Comparison of ENCODE assay signal across 8 mouse cellular contexts in genomic region chr5:123507936-123508723, GRCm38 (mm10). TPM values are rescaled to one million over a fixed set of nuclear protein-coding genes. Genes with fewer than 3 reads are reported as not detected.
DNase-seq lines count a peak whose midpoint lies in the region; ATAC-seq and TF ChIP-seq lines count a peak whose summit lies in the region.

No protein-coding gene starts in this region.

- no peaks in the 10 kb centered on the region for H3K9me3 ChIP-seq in heart, embryonic 11.5 days (replicated peaks; ENCODE audit: control insufficient read depth, low read length)
- no peaks in the 10 kb centered on the region for H3K9me3 ChIP-seq in kidney, embryonic 15.5 days (replicated peaks)
- H3K9me3 ChIP-seq in liver, embryonic 12.5 days (replicated peaks) = no peaks in the 10 kb centered on the region
- H3K9me3 ChIP-seq in neural tube, embryonic 11.5 days (ENCODE audit: control insufficient read depth, low read length) = no peaks in the 10 kb centered on the region
- H3K9me3 ChIP-seq in stomach, embryonic 16.5 days (replicated peaks; ENCODE audit: control insufficient read depth, low read length) = no peaks in the 10 kb centered on the region

- DNase-seq in CD4-positive, CD25-positive, alpha-beta regulatory T cell, adult 2 months (ENCODE audit: low read depth, low spot score) = peak; percentile 90
- peak; percentile 87 for DNase-seq in brain, adult 2 months (ENCODE audit: low read depth, low spot score)
- DNase-seq in neural tube, embryonic 11.5 days (ENCODE audit: low spot score) = peak; percentile 96

- TF ChIP-seq CTCF in embryonic fibroblast, embryonic 13.5 days (IDR thresholded peaks at IDR 0.05; ENCODE audit: borderline replicate concordance, insufficient read depth, low read length) = no peak

- no peaks in the 10 kb centered on the region for H3K4me1 ChIP-seq in embryonic fibroblast, embryonic 13.5 days (ENCODE audit: control insufficient read depth, insufficient read depth, low read length)
- peaks cover 7% of the 10 kb centered on the region; the same call in 1 of the 2 replicates for H3K4me1 ChIP-seq in heart, embryonic 11.5 days (ENCODE audit: control insufficient read depth, insufficient read depth, low read length)
- peaks cover 14% of the 10 kb centered on the region for H3K4me1 ChIP-seq in kidney, embryonic 15.5 days
- peaks cover 32% of the 10 kb centered on the region for H3K4me1 ChIP-seq in liver, embryonic 12.5 days
- H3K4me1 ChIP-seq in neural tube, embryonic 11.5 days (ENCODE audit: control insufficient read depth, insufficient read depth, low read length) = no peaks in the 10 kb centered on the region
- H3K4me1 ChIP-seq in stomach, embryonic 16.5 days (ENCODE audit: control insufficient read depth, insufficient read depth, low read length) = peaks cover 10% of the 10 kb centered on the region

- 1% methylated on average over 58 of the region's 59 CpGs for WGBS in heart, embryonic 11.5 days (ENCODE audit: insufficient replicate concordance)
- 1% methylated on average over 59 of the region's 59 CpGs for WGBS in kidney, embryonic 15.5 days
- 2% methylated on average over 57 of the region's 59 CpGs for WGBS in liver, embryonic 12.5 days (ENCODE audit: insufficient replicate concordance)
- under 1% methylated on average over 56 of the region's 59 CpGs for WGBS in neural tube, embryonic 11.5 days
- 1% methylated on average over 59 of the region's 59 CpGs for WGBS in stomach, embryonic 16.5 days

- H3K9ac ChIP-seq in heart, embryonic 11.5 days (ENCODE audit: low read depth, low read length) = peak overlapping the region; percentile 7; the same call in 1 of the 2 replicates
- H3K9ac ChIP-seq in kidney, embryonic 15.5 days = peak overlapping the region; percentile 41
- peak overlapping the region; percentile 62 for H3K9ac ChIP-seq in liver, embryonic 12.5 days
- H3K9ac ChIP-seq in neural tube, embryonic 11.5 days (ENCODE audit: low read length) = peak overlapping the region; percentile 55
- peak overlapping the region; percentile 67 for H3K9ac ChIP-seq in stomach, embryonic 16.5 days (ENCODE audit: low read length)

- peak; percentile 84; the same call in 1 of the 2 replicates for ATAC-seq in heart, embryonic 11.5 days (replicated peaks; ENCODE audit: insufficient number of reproducible peaks, low FRiP score, low TSS enrichment)
- peak; percentile 92 for ATAC-seq in kidney, embryonic 15.5 days (replicated peaks; ENCODE audit: low FRiP score)
- ATAC-seq in liver, embryonic 12.5 days = peak; percentile 78
- ATAC-seq in neural tube, embryonic 11.5 days (ENCODE audit: insufficient read depth, low FRiP score, low TSS enrichment) = peak; percentile 88
- ATAC-seq in stomach, embryonic 16.5 days (ENCODE audit: insufficient read depth, low FRiP score) = peak; percentile 91

- H3K4me3 ChIP-seq in embryonic fibroblast, embryonic 13.5 days (ENCODE audit: insufficient read depth, low read length) = peak overlapping the region; percentile 64
- H3K4me3 ChIP-seq in heart, embryonic 11.5 days (ENCODE audit: low read depth, low read length) = peak overlapping the region; percentile 58
- peak overlapping the region; percentile 67 for H3K4me3 ChIP-seq in kidney, embryonic 15.5 days (replicated peaks)
- peak overlapping the region; percentile 64 for H3K4me3 ChIP-seq in liver, embryonic 12.5 days
- H3K4me3 ChIP-seq in neural tube, embryonic 11.5 days (ENCODE audit: low read depth, low read length) = peak overlapping the region; percentile 56
- H3K4me3 ChIP-seq in stomach, embryonic 16.5 days (replicated peaks; ENCODE audit: low read length) = peak overlapping the region; percentile 64

- peaks cover 39% of the 10 kb centered on the region for H3K27me3 ChIP-seq in heart, embryonic 11.5 days (ENCODE audit: control insufficient read depth, insufficient read depth, low read length)
- H3K27me3 ChIP-seq in kidney, embryonic 15.5 days = peaks cover 52% of the 10 kb centered on the region
- peaks cover 73% of the 10 kb centered on the region for H3K27me3 ChIP-seq in liver, embryonic 12.5 days (replicated peaks)
- 0 out of 2 replicates have a peak, but pooled peaks cover 2% of the 10 kb centered on the region for H3K27me3 ChIP-seq in neural tube, embryonic 11.5 days (ENCODE audit: control insufficient read depth, insufficient read depth, low read length)
- H3K27me3 ChIP-seq in stomach, embryonic 16.5 days (ENCODE audit: control insufficient read depth, insufficient read depth, low read length) = peaks cover 26% of the 10 kb centered on the region

- TF ChIP-seq POLR2A in embryonic fibroblast, embryonic 13.5 days (IDR thresholded peaks at IDR 0.05; ENCODE audit: low read depth, low read length) = peak; percentile 43; the same call in 1 of the 2 replicates

- H3K36me3 ChIP-seq in heart, embryonic 11.5 days (ENCODE audit: control insufficient read depth, insufficient read depth, low read length) = peaks cover 7% of the 10 kb centered on the region; the same call in 1 of the 2 replicates
- peaks cover 10% of the 10 kb centered on the region; the same call in 1 of the 2 replicates for H3K36me3 ChIP-seq in kidney, embryonic 15.5 days
- H3K36me3 ChIP-seq in liver, embryonic 12.5 days = peaks cover 14% of the 10 kb centered on the region
- peaks cover 7% of the 10 kb centered on the region; the same call in 1 of the 2 replicates for H3K36me3 ChIP-seq in neural tube, embryonic 11.5 days (ENCODE audit: control insufficient read depth, insufficient read depth, low read length)
- H3K36me3 ChIP-seq in stomach, embryonic 16.5 days (ENCODE audit: control insufficient read depth, insufficient read depth, low read length) = no peaks in the 10 kb centered on the region

- H3K27ac ChIP-seq in embryonic fibroblast, embryonic 13.5 days (ENCODE audit: insufficient read depth, low read length) = no peak overlapping the region
- no peak overlapping the region for H3K27ac ChIP-seq in heart, embryonic 11.5 days (ENCODE audit: low read depth, low read length)
- no peak overlapping the region for H3K27ac ChIP-seq in kidney, embryonic 15.5 days
- H3K27ac ChIP-seq in liver, embryonic 12.5 days = no peak overlapping the region
- H3K27ac ChIP-seq in neural tube, embryonic 11.5 days (ENCODE audit: low read depth, low read length) = no peak overlapping the region
- no peak overlapping the region for H3K27ac ChIP-seq in stomach, embryonic 16.5 days (ENCODE audit: low read length)

- H3K4me2 ChIP-seq in heart, embryonic 11.5 days = peak overlapping the region; percentile 87
- H3K4me2 ChIP-seq in kidney, embryonic 15.5 days = peak overlapping the region; percentile 92
- H3K4me2 ChIP-seq in liver, embryonic 12.5 days = peak overlapping the region; percentile 92
- peak overlapping the region; percentile 77 for H3K4me2 ChIP-seq in neural tube, embryonic 11.5 days (ENCODE audit: low read depth)
- peak overlapping the region; percentile 91 for H3K4me2 ChIP-seq in stomach, embryonic 16.5 days (ENCODE audit: low read depth, low read length)

RNA-seq across cellular contexts. Expression of gene B3gnt4, which starts 2.1 kb away (rescaled TPM):
- not detected in 2 replicates for polyA plus RNA-seq in embryonic fibroblast, embryonic 13.5 days (2011; ENCODE audit: insufficient read length, low read depth, missing spikeins)
- 0.20 TPM in 1 of 2 replicates, not detected in the other for polyA plus RNA-seq in heart, embryonic 11.5 days (2014; fragmentation: Nextera tagmentation; extraction: Ambion mirVana)
- 0.22 TPM in 1 of 2 replicates, not detected in the other for polyA plus RNA-seq in kidney, embryonic 15.5 days (2015; fragmentation: Nextera tagmentation; extraction: Ambion mirVana)
- polyA plus RNA-seq in liver, embryonic 12.5 days (2016; fragmentation: Nextera tagmentation; extraction: Ambion mirVana) = 0.20 TPM in 1 of 2 replicates, not detected in the other
- polyA plus RNA-seq in neural tube, embryonic 11.5 days (2014; fragmentation: Nextera tagmentation; extraction: Ambion mirVana) = 1.4 and 1.5 TPM in 2 replicates
- 0.19 and 0.90 TPM in 2 replicates for polyA plus RNA-seq in stomach, embryonic 16.5 days (2015; fragmentation: Nextera tagmentation; extraction: Ambion mirVana)

RNA-seq across cellular contexts. Expression of gene Diablo, which starts 15.8 kb away (rescaled TPM):
- 43.1 and 51.4 TPM in 2 replicates for polyA plus RNA-seq in embryonic fibroblast, embryonic 13.5 days (2011; ENCODE audit: insufficient read length, low read depth, missing spikeins)
- polyA plus RNA-seq in heart, embryonic 11.5 days (2014; fragmentation: Nextera tagmentation; extraction: Ambion mirVana) = 95.1 and 109 TPM in 2 replicates
- 114 and 121 TPM in 2 replicates for polyA plus RNA-seq in kidney, embryonic 15.5 days (2015; fragmentation: Nextera tagmentation; extraction: Ambion mirVana)
- polyA plus RNA-seq in liver, embryonic 12.5 days (2016; fragmentation: Nextera tagmentation; extraction: Ambion mirVana) = 71.6 and 75.7 TPM in 2 replicates
- polyA plus RNA-seq in neural tube, embryonic 11.5 days (2014; fragmentation: Nextera tagmentation; extraction: Ambion mirVana) = 142 and 143 TPM in 2 replicates
- polyA plus RNA-seq in stomach, embryonic 16.5 days (2015; fragmentation: Nextera tagmentation; extraction: Ambion mirVana) = 94.8 and 100 TPM in 2 replicates

RNA-seq across cellular contexts. Expression of gene Gm49027, which starts 17.2 kb away (rescaled TPM):
- not detected in 2 replicates for polyA plus RNA-seq in embryonic fibroblast, embryonic 13.5 days (2011; ENCODE audit: insufficient read length, low read depth, missing spikeins)
- 0.24 and 0.25 TPM in 2 replicates for polyA plus RNA-seq in heart, embryonic 11.5 days (2014; fragmentation: Nextera tagmentation; extraction: Ambion mirVana)
- 1.2 and 2.6 TPM in 2 replicates for polyA plus RNA-seq in kidney, embryonic 15.5 days (2015; fragmentation: Nextera tagmentation; extraction: Ambion mirVana)
- polyA plus RNA-seq in liver, embryonic 12.5 days (2016; fragmentation: Nextera tagmentation; extraction: Ambion mirVana) = 0.23 and 0.29 TPM in 2 replicates
- 0.27 TPM in 1 of 2 replicates, not detected in the other for polyA plus RNA-seq in neural tube, embryonic 11.5 days (2014; fragmentation: Nextera tagmentation; extraction: Ambion mirVana)
- polyA plus RNA-seq in stomach, embryonic 16.5 days (2015; fragmentation: Nextera tagmentation; extraction: Ambion mirVana) = 3.3 and 4.2 TPM in 2 replicates

RNA-seq across cellular contexts. Expression of gene Il31, which starts 18.8 kb away (rescaled TPM):
- polyA plus RNA-seq in embryonic fibroblast, embryonic 13.5 days (2011; ENCODE audit: insufficient read length, low read depth, missing spikeins) = not detected in 2 replicates
- not detected in 2 replicates for polyA plus RNA-seq in heart, embryonic 11.5 days (2014; fragmentation: Nextera tagmentation; extraction: Ambion mirVana)
- polyA plus RNA-seq in kidney, embryonic 15.5 days (2015; fragmentation: Nextera tagmentation; extraction: Ambion mirVana) = not detected in 2 replicates
- polyA plus RNA-seq in liver, embryonic 12.5 days (2016; fragmentation: Nextera tagmentation; extraction: Ambion mirVana) = not detected in 2 replicates
- not detected in 2 replicates for polyA plus RNA-seq in neural tube, embryonic 11.5 days (2014; fragmentation: Nextera tagmentation; extraction: Ambion mirVana)
- polyA plus RNA-seq in stomach, embryonic 16.5 days (2015; fragmentation: Nextera tagmentation; extraction: Ambion mirVana) = not detected in 2 replicates

RNA-seq across cellular contexts. Expression of gene Lrrc43, which starts 19.0 kb away (rescaled TPM):
- polyA plus RNA-seq in embryonic fibroblast, embryonic 13.5 days (2011; ENCODE audit: insufficient read length, low read depth, missing spikeins) = not detected in 2 replicates
- not detected in 2 replicates for polyA plus RNA-seq in heart, embryonic 11.5 days (2014; fragmentation: Nextera tagmentation; extraction: Ambion mirVana)
- polyA plus RNA-seq in kidney, embryonic 15.5 days (2015; fragmentation: Nextera tagmentation; extraction: Ambion mirVana) = not detected in 2 replicates
- polyA plus RNA-seq in liver, embryonic 12.5 days (2016; fragmentation: Nextera tagmentation; extraction: Ambion mirVana) = not detected in 2 replicates
- not detected in 2 replicates for polyA plus RNA-seq in neural tube, embryonic 11.5 days (2014; fragmentation: Nextera tagmentation; extraction: Ambion mirVana)
- polyA plus RNA-seq in stomach, embryonic 16.5 days (2015; fragmentation: Nextera tagmentation; extraction: Ambion mirVana) = not detected in 2 replicates

Comparison
In these comparisons a context has a peak if more than half of its experiments do, and no peak if none do; other contexts are left out.
1. H3K9ac ChIP-seq: peak in every context shown above with its lines; median percentile 67 in stomach, embryonic 16.5 days; 62 in liver, embryonic 12.5 days; 55 in neural tube, embryonic 11.5 days; 41 in kidney, embryonic 15.5 days; 7 in heart, embryonic 11.5 days.